In the genomic region with DNA sequence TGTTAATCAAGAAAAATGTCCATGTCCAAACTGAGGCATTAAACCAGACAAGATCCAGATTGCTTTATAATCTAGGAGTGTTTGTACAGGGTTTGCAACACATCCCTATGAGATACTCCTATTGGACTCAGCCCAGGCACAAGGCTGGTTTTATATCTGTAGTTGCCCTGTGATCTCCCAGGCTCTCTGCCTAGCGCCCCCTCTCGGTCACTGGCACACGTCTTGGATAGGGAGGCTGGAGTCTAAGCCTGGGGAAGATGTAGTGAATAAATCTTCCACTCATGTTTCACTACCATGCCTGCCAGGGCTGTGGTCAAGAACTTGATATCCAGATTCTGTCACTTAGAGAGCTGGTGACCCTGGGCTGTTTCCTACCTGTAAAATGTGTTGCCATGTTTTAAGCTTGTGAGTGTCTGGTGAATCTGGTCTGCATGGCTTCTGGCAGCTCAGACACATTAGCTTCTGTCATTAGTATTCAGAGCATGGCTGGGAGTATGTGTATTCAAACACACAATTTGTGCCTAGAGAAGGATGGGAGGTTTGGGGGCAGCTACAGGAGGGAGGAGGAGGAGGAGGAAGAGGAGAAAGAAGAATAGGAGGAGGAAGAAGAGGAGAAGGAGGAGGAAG, we compare ENCODE assay signal across 15 mouse cellular contexts.
DNase-seq lines count a peak whose midpoint lies in the region; ATAC-seq and TF ChIP-seq lines count a peak whose summit lies in the region.
"Had no signal": no experiment of that assay in that cellular context is flagged by ENCODE, and none has a peak within 500 bp of the region (broad histone marks: within the 10 kb centered on the region; RNA-seq: fewer than 3 reads in every experiment).

No protein-coding gene starts in this region.

- no peak overlapping the region for H3K4me2 ChIP-seq in lung, postnatal 0 days (replicated peaks; ENCODE audit: low read depth, low read length)
- H3K4me2 ChIP-seq: liver, embryonic 15.5 days; midbrain, embryonic 15.5 days had no signal

- no peak overlapping the region for H3K9ac ChIP-seq in lung, postnatal 0 days (replicated peaks; ENCODE audit: low read depth)
- H3K9ac ChIP-seq: liver, embryonic 15.5 days; midbrain, embryonic 15.5 days had no signal

- intact Hi-C loops in gastrocnemius, adult 2 months (cut with DNase I) = no loop called here
- intact Hi-C loops in gastrocnemius, postnatal 36 days (cut with DNase I) = no loop called here

- H3K27ac ChIP-seq in gastrocnemius, adult 2 months = no peak overlapping the region
- no peak overlapping the region for H3K27ac ChIP-seq in lung, postnatal 0 days (ENCODE audit: low read length)
- no peak overlapping the region for H3K27ac ChIP-seq in embryonic facial prominence, embryonic 10.5 days (replicated peaks)
- H3K27ac ChIP-seq: liver, embryonic 15.5 days had no signal

- H3K4me1 ChIP-seq in lung, postnatal 0 days (ENCODE audit: insufficient read depth, low read depth, low read length) = no peaks in the 10 kb centered on the region
- H3K4me1 ChIP-seq in E14TG2a.4 (replicated peaks; ENCODE audit: low read depth, low read length) = peaks cover 25% of the 10 kb centered on the region
- H3K4me1 ChIP-seq in embryonic facial prominence, embryonic 10.5 days = 0 out of 2 replicates have a peak, but pooled peaks cover 9% of the 10 kb centered on the region
- H3K4me1 ChIP-seq: liver, embryonic 15.5 days had no signal

- no peak overlapping the region for H3K4me3 ChIP-seq in gastrocnemius, adult 2 months
- no peak overlapping the region for H3K4me3 ChIP-seq in lung, postnatal 0 days (ENCODE audit: low read depth, low read length)
- H3K4me3 ChIP-seq in E14TG2a.4 (replicated peaks; ENCODE audit: low read length) = no peak overlapping the region
- H3K4me3 ChIP-seq in embryonic facial prominence, embryonic 10.5 days = no peak overlapping the region
- H3K4me3 ChIP-seq: liver, embryonic 15.5 days; midbrain, embryonic 15.5 days had no signal

- no peaks in the 10 kb centered on the region for H3K9me3 ChIP-seq in lung, postnatal 0 days (ENCODE audit: low read length)
- no peaks in the 10 kb centered on the region for H3K9me3 ChIP-seq in E14TG2a.4 (ENCODE audit: low read length)
- no peaks in the 10 kb centered on the region for H3K9me3 ChIP-seq in embryonic facial prominence, embryonic 10.5 days
- H3K9me3 ChIP-seq: liver, embryonic 15.5 days; midbrain, embryonic 15.5 days had no signal

- no peaks in the 10 kb centered on the region for H3K27me3 ChIP-seq in lung, postnatal 0 days (replicated peaks; ENCODE audit: insufficient read depth, low read length)
- H3K27me3 ChIP-seq in E14TG2a.4 (ENCODE audit: insufficient read depth, low read length) = no peaks in the 10 kb centered on the region
- H3K27me3 ChIP-seq in embryonic facial prominence, embryonic 10.5 days (replicated peaks; ENCODE audit: low read depth, poor library complexity, severe bottlenecking) = no peaks in the 10 kb centered on the region
- H3K27me3 ChIP-seq: liver, embryonic 15.5 days; midbrain, embryonic 15.5 days had no signal

- peak; percentile 69 for DNase-seq in gastrocnemius, adult 2 months
- no peak for DNase-seq in gastrocnemius, postnatal 36 days
- no peak for DNase-seq in lung, postnatal 0 days (ENCODE audit: low spot score)
- no peak for DNase-seq in lung, postnatal 25 days (ENCODE audit: low spot score)
- DNase-seq in adipocyte (ENCODE audit: low spot score) = peak; percentile 9
- no peak for DNase-seq in layer of hippocampus, adult 18-20 months (ENCODE audit: low spot score in 2 of 2)
- no peak for DNase-seq in embryonic facial prominence, embryonic 10.5 days (ENCODE audit: low spot score)
- DNase-seq: cerebellum, adult 11 months; heart, postnatal 14 days; kidney, adult 18-20 months; spleen, adult 18-20 months had no signal

- no peaks in the 10 kb centered on the region for H3K36me3 ChIP-seq in lung, postnatal 0 days (ENCODE audit: insufficient read depth, low read length)
- no peaks in the 10 kb centered on the region for H3K36me3 ChIP-seq in E14TG2a.4 (ENCODE audit: insufficient read depth, low read length)
- no peaks in the 10 kb centered on the region for H3K36me3 ChIP-seq in embryonic facial prominence, embryonic 10.5 days (replicated peaks)
- H3K36me3 ChIP-seq: liver, embryonic 15.5 days; midbrain, embryonic 15.5 days had no signal

- WGBS in lung, postnatal 0 days = 61% methylated on average over 3 of the region's 3 CpGs
- WGBS in embryonic facial prominence, embryonic 10.5 days = 79% methylated on average over 3 of the region's 3 CpGs

- no peak for ATAC-seq in lung, postnatal 0 days
- ATAC-seq: activated CD4-positive, CD25-positive, alpha-beta regulatory T cell, adult 4 months; midbrain, embryonic 15.5 days had no signal

- peak; percentile 55 for TF ChIP-seq CTCF in gastrocnemius, adult 2 months (IDR thresholded peaks at IDR 0.05)
- peak; percentile 22; the same call in 1 of the 2 replicates for TF ChIP-seq CTCF in lung, postnatal 0 days (IDR thresholded peaks at IDR 0.05)
- peak; percentile 28 for TF ChIP-seq CTCF in E14TG2a.4 (conservative IDR thresholded peaks at IDR 0.05; ENCODE audit: low read length)

- no peak for TF ChIP-seq EP300 in lung, postnatal 0 days (IDR thresholded peaks at IDR 0.05)

Comparison
In these comparisons a context has a peak if more than half of its experiments do, and no peak if none do; other contexts are left out.
1. DNase-seq: peak in gastrocnemius, adult 2 months (single experiment) and adipocyte (single experiment); none in gastrocnemius, postnatal 36 days (0 of 2), lung, postnatal 0 days (single experiment), lung, postnatal 25 days (single experiment), layer of hippocampus, adult 18-20 months (0 of 2) and embryonic facial prominence, embryonic 10.5 days (single experiment).
2. Peak in every context shown above with its lines, with median percentiles within 50 percentile points of each other: CTCF ChIP-seq.